Mouse (Mus musculus) lung, postnatal 0 days (tissue): Measurements from ENCODE around the gene Ifne. TPM values are rescaled to one million over a fixed set of nuclear protein-coding genes. Genes with fewer than 3 reads are reported as not detected.

Source experiments
- ATAC-seq: fragments of 200-750 bp; cut with Nextera tagmentation; 2 replicates; pipeline ENCODE4 v1.8.0; 2017; ENCODE audit warnings: moderate library complexity
- DNase-seq: peaks from one replicate; pipeline ENCODE4 v3.0.0-alpha.2; 2016; ENCODE audit warnings: low spot score
- H3K27ac ChIP-seq: fragments of 300-500 bp; sonication (generic); 2 replicates; pipeline ENCODE4 v1.5.1; 2014; ENCODE audit warnings: antibody characterized with exemption, mild to moderate bottlenecking, low read length, mixed read lengths
- H3K27me3 ChIP-seq: fragments of 300-500 bp; sonication (generic); replicated peaks from 2 replicates; pipeline ENCODE4 v1.6.1; 2014; ENCODE audit warnings: low read length, mixed read lengths; ENCODE audit not compliant: insufficient read depth
- H3K36me3 ChIP-seq: fragments of 300-500 bp; sonication (generic); 2 replicates; pipeline ENCODE4 v1.6.1; 2014; ENCODE audit warnings: low read length, mixed read lengths; ENCODE audit not compliant: insufficient read depth
- H3K4me1 ChIP-seq: fragments of 300-500 bp; sonication (generic); 2 replicates; pipeline ENCODE4 v1.6.1; 2014; ENCODE audit warnings: antibody characterized with exemption, low read depth, low read length, mixed read lengths; ENCODE audit not compliant: insufficient read depth
- H3K4me2 ChIP-seq: fragments of 300-500 bp; sonication (generic); replicated peaks from 2 replicates; pipeline ENCODE4 v1.6.1; 2014; ENCODE audit warnings: low read depth, mild to moderate bottlenecking, low read length, moderate library complexity, mixed read lengths
- H3K4me3 ChIP-seq: fragments of 300-500 bp; sonication (generic); 2 replicates; pipeline ENCODE4 v1.5.1; 2014; ENCODE audit warnings: low read depth, low read length
- H3K9ac ChIP-seq: fragments of 300-500 bp; sonication (generic); replicated peaks from 2 replicates; pipeline ENCODE4 v1.6.1; 2014; ENCODE audit warnings: low read depth, mild to moderate bottlenecking
- H3K9me3 ChIP-seq: fragments of 300-500 bp; sonication (generic); 2 replicates; pipeline ENCODE4 v1.6.1; 2016; ENCODE audit warnings: low read length, mixed read lengths
- CTCF ChIP-seq: IDR thresholded peaks from 2 replicates; pipeline ENCODE4 v1.5.1; 2016; ENCODE audit warnings: antibody characterized with exemption, mild to moderate bottlenecking
- EP300 ChIP-seq: IDR thresholded peaks from 2 replicates; pipeline ENCODE4 v1.6.1; 2016; ENCODE audit warnings: antibody characterized with exemption, mild to moderate bottlenecking, control low read depth
- WGBS: fragments of 180-500 bp; shearing (Covaris S2); extraction: QIAGEN DNeasy Blood & Tissue Kit; methylation state at CpG from one replicate; pipeline ENCODE4 v1.1.7; 2014; 5-methylcytosine and 5-hydroxymethylcytosine counted together
- polyA plus RNA-seq: library from polyadenylated mRNA; unstranded; fragments of >200 nt; fragmentation: Nextera tagmentation; extraction: Ambion mirVana; gene quantifications from 2 replicates; pipeline ENCODE4 v1.2.1, GENCODE M21; 2015

The Ifne gene
- not detected in 2 replicates for polyA plus RNA-seq

- H3K9ac ChIP-seq: no peak within 1 kb of the TSS
- no peaks in the 10 kb centered on the region for H3K9me3 ChIP-seq
- no peak within 1 kb of the TSS for H3K27ac ChIP-seq
- no peaks in the 10 kb centered on the region for H3K36me3 ChIP-seq
- WGBS: 80% methylated on average over 8 of the region's 8 CpGs
- no peaks in the 10 kb centered on the region for H3K4me1 ChIP-seq
- H3K4me3 ChIP-seq: no peak within 1 kb of the TSS
- DNase-seq (no peak), ATAC-seq (no peak)
- H3K27me3 ChIP-seq: no peaks in the 10 kb centered on the region
- TF ChIP-seq EP300: no peak
- TF ChIP-seq CTCF: no peak
- no peak within 1 kb of the TSS for H3K4me2 ChIP-seq
Observed at GRCm38 (mm10) chr4:88880101-88880500, at the start of gene Ifne. Ifne (minus strand) TSS chr4:88880201.

- ATAC-seq: peak; percentile 75
- TF ChIP-seq CTCF: no peak
- peak; percentile 40; the same call in 1 of the 2 replicates for TF ChIP-seq EP300
- Histone ChIP-seq H3K27me3 (no peaks in the 10 kb centered on the region), H3K36me3 (no peaks in the 10 kb centered on the region), H3K9me3 (no peaks in the 10 kb centered on the region), H3K4me3 (no peak overlapping the region), H3K4me2 (no peak overlapping the region), H3K4me1 (no peaks in the 10 kb centered on the region), H3K27ac (0 out of 2 replicates have a peak overlapping the region, but pooled peaks have one; percentile 1), H3K9ac (no peak overlapping the region)
- DNase-seq: peak; percentile 65
- WGBS: 53% methylated on average over 4 of the region's 4 CpGs
Observed at GRCm38 (mm10) chr4:88928341-88929102, 48.5 kb upstream of the Ifne start.

DNA sequence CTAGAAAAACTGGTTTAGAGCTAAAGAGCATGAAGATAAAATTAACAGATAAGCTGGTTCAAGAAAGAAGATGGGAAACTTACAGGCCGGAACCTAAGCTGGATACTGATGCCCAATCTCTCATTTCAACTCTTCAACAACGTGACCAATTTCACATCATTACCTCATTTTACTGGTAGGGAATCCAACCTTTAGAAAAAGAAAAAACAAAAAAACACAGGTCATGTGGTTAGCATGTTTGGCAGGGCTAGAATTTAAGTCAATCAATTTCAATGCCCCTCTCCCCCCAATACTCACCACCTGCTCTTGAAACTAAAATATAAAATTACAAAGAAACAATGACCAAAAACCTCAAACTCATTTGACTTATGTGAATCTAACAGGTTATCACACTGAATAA, 47.8 kb upstream of the Ifne start:
- 76% methylated on average over 2 of the region's 2 CpGs for WGBS
- DNase-seq: no peak
- H3K36me3 ChIP-seq: no peaks in the 10 kb centered on the region

DNA sequence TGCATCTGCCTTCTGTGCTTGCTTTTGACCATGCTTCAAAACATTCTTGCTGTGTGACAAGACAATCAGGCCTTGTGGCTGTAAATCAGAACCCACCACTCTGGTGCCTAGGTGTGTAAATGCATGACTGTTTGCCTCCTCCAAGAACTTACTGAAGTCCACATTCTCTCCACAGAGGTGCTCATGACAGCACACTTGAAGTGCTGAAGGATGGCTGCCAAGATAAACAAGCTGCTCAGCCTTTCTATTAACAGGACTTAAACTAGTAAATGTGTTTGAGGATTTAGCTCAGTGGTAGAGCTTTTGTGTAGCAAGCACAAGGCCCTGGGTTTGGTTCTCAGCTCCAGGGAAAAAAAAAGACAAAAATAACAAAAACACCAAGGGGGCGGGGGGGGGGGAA, 46.6 kb upstream of the Ifne start:
- 79% methylated on average over 1 of the region's 1 CpGs for WGBS
- peak; percentile 82 for ATAC-seq
- Histone ChIP-seq H3K4me1 (no peaks in the 10 kb centered on the region), H3K27me3 (no peaks in the 10 kb centered on the region), H3K9ac (no peak overlapping the region), H3K4me3 (no peak overlapping the region), H3K9me3 (no peaks in the 10 kb centered on the region), H3K27ac (no peak overlapping the region), H3K4me2 (no peak overlapping the region), H3K36me3 (no peaks in the 10 kb centered on the region)
- peak; percentile 79 for DNase-seq
- TF ChIP-seq EP300: no peak
- no peak for TF ChIP-seq CTCF

More for the DNA sequence above, 47.8 kb upstream of the Ifne start:
- Histone ChIP-seq H3K9me3 (no peaks in the 10 kb centered on the region), H3K4me2 (no peak overlapping the region), H3K9ac (no peak overlapping the region), H3K4me1 (no peaks in the 10 kb centered on the region), H3K27me3 (no peaks in the 10 kb centered on the region), H3K4me3 (no peak overlapping the region), H3K27ac (no peak overlapping the region)
- TF ChIP-seq CTCF (no peak), EP300 (no peak)
- no peak for ATAC-seq

GRCm38 (mm10) chr4:88926082-88926481, 46.1 kb upstream of the Ifne start:
- Histone ChIP-seq H3K27ac (no peak overlapping the region), H3K4me1 (no peaks in the 10 kb centered on the region), H3K9me3 (no peaks in the 10 kb centered on the region), H3K4me2 (no peak overlapping the region), H3K9ac (no peak overlapping the region), H3K4me3 (no peak overlapping the region), H3K27me3 (no peaks in the 10 kb centered on the region), H3K36me3 (no peaks in the 10 kb centered on the region)
- 74% methylated on average over 1 of the region's 1 CpGs for WGBS
- TF ChIP-seq EP300 (no peak), CTCF (no peak)
- DNase-seq (no peak), ATAC-seq (no peak)

GRCm38 (mm10) chr4:88925456-88925855, 45.5 kb upstream of the Ifne start:
- H3K36me3 ChIP-seq: no peaks in the 10 kb centered on the region

More at GRCm38 (mm10) chr4:88925456-88925855, 45.5 kb upstream of the Ifne start:
- no peak overlapping the region for H3K9ac ChIP-seq
- DNase-seq (no peak), ATAC-seq (no peak)
- no peaks in the 10 kb centered on the region for H3K27me3 ChIP-seq
- H3K4me3 ChIP-seq: no peak overlapping the region
- H3K9me3 ChIP-seq: no peaks in the 10 kb centered on the region
- no peak overlapping the region for H3K4me2 ChIP-seq
- 94% methylated on average over 2 of the region's 2 CpGs for WGBS
- H3K4me1 ChIP-seq: no peaks in the 10 kb centered on the region
- TF ChIP-seq CTCF (no peak), EP300 (no peak)
- H3K27ac ChIP-seq: no peak overlapping the region
